Mouse (Mus musculus) embryonic stem cell, embryonic (primary cell): ENCODE data around the gene Plekho2.

Experiments
- CTCF ChIA-PET, 4 experiments: fragments of 300-600 bp in 2 of 4; fragments of 350-600 bp in 2 of 4; sonication (Branson Sonifier 250); formaldehyde crosslinking; loops; one replicate each; lab custom pipeline; 2022; ENCODE audit warnings: inconsistent platforms in 2 of 4; lab: Charles Lee
- POLR2A ChIA-PET, 4 experiments: fragments of 300-600 bp in 2 of 4; fragments of 350-600 bp in 2 of 4; sonication (Branson Sonifier 250); formaldehyde crosslinking; loops; one replicate each; lab custom pipeline; 2022; ENCODE audit warnings: antibody characterized with exemption in 4 of 4, inconsistent platforms in 1 of 4; lab: Charles Lee

The Plekho2 gene

GRCm38 (mm10) chr9:65579781-65580371 is at the start of gene Plekho2:
Gene Plekho2 (minus strand): TSS chr9:65580040.
- CTCF ChIA-PET: interaction anchor here (0.5 to 2.5 kb wide), 56 partner anchors 9 to 934 kb away, joined by 3 to 54 read pairs (median 5); partner anchors contain the start of genes Mtfmt (in 2 of the 4), Ankdd1a (in 1 of the 4), Fbxl22 (in 1 of the 4) and Spg21 (in 1 of the 4)
- POLR2A ChIA-PET: interaction anchor here in 3 of 4 experiments (0.6 to 2.9 kb wide), 63 partner anchors 9 to 1237 kb away, joined by 3 to 42 read pairs (median 5); partner anchors contain the start of genes Mtfmt (in 3 of the 3), Ankdd1a (in 1 of the 3), Hacd3 (in 1 of the 3) and Pdcd7 (in 1 of the 3)

- CTCF ChIA-PET: interaction anchor here (0.5 to 1.6 kb wide), 9 partner anchors 8 to 275 kb away, joined by 3 to 9 read pairs (median 4); no protein-coding TSS in a partner anchor
- POLR2A ChIA-PET: interaction anchor here in 3 of 4 experiments (0.7 to 23.9 kb wide), 34 partner anchors 9 to 198 kb away, joined by 3 to 590 read pairs (median 6); partner anchors contain the start of genes Oaz2 (in 1 of the 3), Plekho2 (in 1 of the 3) and Zfp609 (in 1 of the 3)
Measured at GRCm38 (mm10) chr9:65629025-65629766, 49.4 kb upstream of the Plekho2 start, which contains the start of gene Rbpms2. Gene Rbpms2 (plus strand): TSS chr9:65629648.

- CTCF ChIA-PET: interaction anchor here in 1 of 4 experiments (0.6 kb wide), 1 partner anchor 32 kb away, joined by 6 read pairs; no protein-coding TSS in a partner anchor
- POLR2A ChIA-PET: interaction anchor here in 2 of 4 experiments (1.0 to 23.9 kb wide), 11 partner anchors 8 to 41 kb away, joined by 3 to 590 read pairs (median 7); partner anchors contain the start of gene Oaz2 (in 1 of the 2)
Measured at GRCm38 (mm10) chr9:65624266-65624665, 44.4 kb upstream of the Plekho2 start.

- POLR2A ChIA-PET: interaction anchor here in 3 of 4 experiments (0.5 to 23.9 kb wide), 6 partner anchors 10 to 317 kb away, joined by 3 to 590 read pairs (median 5); partner anchors contain the start of gene Oaz2 (in 1 of the 3)
- CTCF ChIA-PET: no interaction called here
Measured at GRCm38 (mm10) chr9:65622826-65623225, 43.0 kb upstream of the Plekho2 start.

- CTCF ChIA-PET: interaction anchor here in 3 of 4 experiments (0.6 to 2.9 kb wide), 4 partner anchors 16 to 42 kb away, joined by 3 to 19 read pairs (median 6); no protein-coding TSS in a partner anchor
- POLR2A ChIA-PET: interaction anchor here in 3 of 4 experiments (0.7 to 23.9 kb wide), 16 partner anchors 8 to 65 kb away, joined by 3 to 590 read pairs (median 20); partner anchors contain the start of genes Rbpms2 (in 2 of the 3) and Oaz2 (in 1 of the 3)
Measured at GRCm38 (mm10) chr9:65621666-65622065, 41.8 kb upstream of the Plekho2 start.

GRCm38 (mm10) chr9:65621196-65621595 is 41.4 kb upstream of the Plekho2 start:
- POLR2A ChIA-PET: interaction anchor here in 3 of 4 experiments (0.6 to 23.9 kb wide), 20 partner anchors 8 to 307 kb away, joined by 3 to 590 read pairs (median 10); partner anchors contain the start of genes Rbpms2 (in 2 of the 3) and Oaz2 (in 1 of the 3)
- CTCF ChIA-PET: interaction anchor here in 3 of 4 experiments (0.6 to 2.9 kb wide), 7 partner anchors 8 to 44 kb away, joined by 3 to 19 read pairs (median 4); partner anchors contain the start of gene Rbpms2 (in 1 of the 3)

GRCm38 (mm10) chr9:65619311-65619710 is 39.5 kb upstream of the Plekho2 start:
- POLR2A ChIA-PET: interaction anchor here in 3 of 4 experiments (0.5 to 23.9 kb wide), 25 partner anchors 9 to 105 kb away, joined by 3 to 590 read pairs (median 7); partner anchors contain the start of genes Rbpms2 (in 3 of the 3), Oaz2 (in 1 of the 3) and Plekho2 (in 1 of the 3)
- CTCF ChIA-PET: interaction anchor here in 3 of 4 experiments (0.6 to 2.9 kb wide), 7 partner anchors 13 to 46 kb away, joined by 3 to 19 read pairs (median 4); no protein-coding TSS in a partner anchor

- ChIA-PET POLR2A (interaction anchor here in 1 of 4 experiments (0.5 to 1.2 kb wide), 7 partner anchors 17 to 51 kb away, joined by 3 to 6 read pairs (median 4); no protein-coding TSS in a partner anchor), CTCF (interaction anchor here in 3 of 4 experiments (0.6 to 1.2 kb wide), 3 partner anchors 9 to 51 kb away, joined by 3 to 5 read pairs (median 4); no protein-coding TSS in a partner anchor)
Measured at GRCm38 (mm10) chr9:65613098-65613497, 33.3 kb upstream of the Plekho2 start.

GRCm38 (mm10) chr9:65611969-65612486 is 32.2 kb upstream of the Plekho2 start:
- POLR2A ChIA-PET: interaction anchor here in 2 of 4 experiments (0.9 to 5.3 kb wide), 11 partner anchors 8 to 52 kb away, joined by 3 to 21 read pairs (median 4); no protein-coding TSS in a partner anchor
- CTCF ChIA-PET: interaction anchor here in 2 of 4 experiments (1.0 to 2.2 kb wide), 4 partner anchors 8 to 52 kb away, joined by 3 to 8 read pairs (median 3); no protein-coding TSS in a partner anchor

- CTCF ChIA-PET: interaction anchor here (0.5 to 7.6 kb wide), 17 partner anchors 8 to 1395 kb away, joined by 3 to 268 read pairs (median 12); partner anchors contain the start of genes Mtfmt (in 1 of the 4), Oaz2 (in 1 of the 4) and Zfp609 (in 1 of the 4)
- POLR2A ChIA-PET: interaction anchor here (0.6 to 15.0 kb wide), 56 partner anchors 8 to 411 kb away, joined by 3 to 240 read pairs (median 9); partner anchors contain the start of genes Pif1 (in 2 of the 4), Plekho2 (in 2 of the 4), Rbpms2 (in 2 of the 4) and Oaz2 (in 1 of the 4)
Measured at GRCm38 (mm10) chr9:65607120-65607519, 27.3 kb upstream of the Plekho2 start.

- CTCF ChIA-PET: interaction anchor here (0.6 to 7.6 kb wide), 40 partner anchors 8 to 1396 kb away, joined by 3 to 268 read pairs (median 6); partner anchors contain the start of genes Mtfmt (in 1 of the 4), Oaz2 (in 1 of the 4), Plekho2 (in 1 of the 4) and Zfp609 (in 1 of the 4)
- POLR2A ChIA-PET: interaction anchor here (0.6 to 15.0 kb wide), 78 partner anchors 8 to 905 kb away, joined by 3 to 240 read pairs (median 6); partner anchors contain the start of genes Csnk1g1 (in 2 of the 4), Oaz2 (in 2 of the 4), Pif1 (in 2 of the 4) and Plekho2 (in 2 of the 4)
Measured at GRCm38 (mm10) chr9:65606321-65607109, 26.7 kb upstream of the Plekho2 start.

GRCm38 (mm10) chr9:65605471-65606136 is 25.8 kb upstream of the Plekho2 start:
- POLR2A ChIA-PET: interaction anchor here (0.5 to 15.0 kb wide), 82 partner anchors 8 to 623 kb away, joined by 3 to 240 read pairs (median 6); partner anchors contain the start of genes Csnk1g1 (in 2 of the 4), Mtfmt (in 2 of the 4), Oaz2 (in 2 of the 4) and Pif1 (in 2 of the 4)
- CTCF ChIA-PET: interaction anchor here (0.5 to 7.6 kb wide), 99 partner anchors 10 to 741 kb away, joined by 3 to 268 read pairs (median 4); partner anchors contain the start of genes Oaz2 (in 2 of the 4), Zfp609 (in 2 of the 4), Mtfmt (in 1 of the 4) and Plekho2 (in 1 of the 4)

- ChIA-PET POLR2A (interaction anchor here in 3 of 4 experiments (0.5 to 15.0 kb wide), 29 partner anchors 10 to 311 kb away, joined by 3 to 240 read pairs (median 4); partner anchors contain the start of genes Oaz2 (in 1 of the 3), Plekho2 (in 1 of the 3), Rbpms2 (in 1 of the 3) and Zfp609 (in 1 of the 3)), CTCF (interaction anchor here (0.5 to 7.6 kb wide), 49 partner anchors 9 to 911 kb away, joined by 3 to 268 read pairs (median 4); partner anchors contain the start of genes Oaz2 (in 2 of the 4), Ankdd1a (in 1 of the 4), Fbxl22 (in 1 of the 4) and Pif1 (in 1 of the 4))
Measured at GRCm38 (mm10) chr9:65603401-65604102, 23.7 kb upstream of the Plekho2 start.
